Mouse (Mus musculus) right cerebral cortex, adult 2 months (tissue): Measurements from ENCODE around the gene Olfr1375.
"Not testable (repeated sequence)": the region's sequence is repeated elsewhere in the genome, so short reads cannot be mapped to it uniquely, and the experiment has no call there.

Experiments used
- DNase-seq, 2 experiments: peaks; one replicate each; pipeline ENCODE4 v3.0.0; 2021 to 2022; ENCODE audit warnings: low spot score in 2 of 2

Gene Olfr1375

GRCm38 (mm10) chr11:51047809-51048208 lies at the start of gene Olfr1375:
Olfr1375 (plus strand) TSS chr11:51048109.
- DNase-seq: not testable (repeated sequence)

GRCm38 (mm10) chr11:51003296-51003695 lies 44.6 kb upstream of the Olfr1375 start, which contains the start of gene Olfr51:
Olfr51 (plus strand) TSS chr11:51003596.
- no peak for DNase-seq

GRCm38 (mm10) chr11:51011821-51012220 lies 36.1 kb upstream of the Olfr1375 start:
- DNase-seq: no peak

GRCm38 (mm10) chr11:51013936-51014335 lies 34.0 kb upstream of the Olfr1375 start, which contains the start of gene Olfr54:
Olfr54 (plus strand) TSS chr11:51014236.
- no peak for DNase-seq

GRCm38 (mm10) chr11:51016341-51016740 lies 31.6 kb upstream of the Olfr1375 start:
- DNase-seq: no peak

GRCm38 (mm10) chr11:51026811-51027210 lies 21.1 kb upstream of the Olfr1375 start:
- DNase-seq: not testable (repeated sequence)

- DNase-seq: not testable (repeated sequence)
These were observed 18.5 kb upstream of the Olfr1375 start for GRCm38 (mm10) chr11:51029381-51029780.

GRCm38 (mm10) chr11:51030225-51030624 lies 17.7 kb upstream of the Olfr1375 start:
- DNase-seq: no peak

GRCm38 (mm10) chr11:51032851-51033250 lies 15.1 kb upstream of the Olfr1375 start:
- peak in 1 of 2 experiments; percentile 24 for DNase-seq

GRCm38 (mm10) chr11:51034141-51034540 lies 13.8 kb upstream of the Olfr1375 start:
- not testable (repeated sequence) for DNase-seq

GRCm38 (mm10) chr11:51035951-51036350 lies 12.0 kb upstream of the Olfr1375 start:
- no peak for DNase-seq

GRCm38 (mm10) chr11:51044776-51045175 lies 3.1 kb upstream of the Olfr1375 start:
- not testable (repeated sequence) for DNase-seq

- DNase-seq: no peak
These were observed 3.8 kb downstream of the Olfr1375 start for GRCm38 (mm10) chr11:51051678-51052077.

- no peak for DNase-seq
These were observed 5.3 kb downstream of the Olfr1375 start for GRCm38 (mm10) chr11:51053230-51053629.

- DNase-seq: peak; percentile 79 to 80
These were observed 11.3 kb downstream of the Olfr1375 start, which contains the start of gene Zfp354a for GRCm38 (mm10) chr11:51059151-51059571. Zfp354a (plus strand) TSS chr11:51059257.

- DNase-seq: no peak
These were observed 11.7 kb downstream of the Olfr1375 start for GRCm38 (mm10) chr11:51059640-51060039.

GRCm38 (mm10) chr11:51060981-51061380 lies 13.1 kb downstream of the Olfr1375 start:
- DNase-seq: no peak

GRCm38 (mm10) chr11:51063276-51063675 lies 15.4 kb downstream of the Olfr1375 start:
- no peak for DNase-seq

GRCm38 (mm10) chr11:51063841-51064240 lies 15.9 kb downstream of the Olfr1375 start:
- peak; percentile 31 to 53 for DNase-seq

- DNase-seq: no peak
These were observed 36.6 kb downstream of the Olfr1375 start for GRCm38 (mm10) chr11:51084527-51084926.

GRCm38 (mm10) chr11:51085269-51085668 lies 37.4 kb downstream of the Olfr1375 start:
- peak; percentile 21 to 54 for DNase-seq
